Mouse (Mus musculus): ENCODE data around the gene Hhat.

GRCm38 (mm10) chr1:192750042-192750437, 21.0 kb downstream of the Hhat start:
- TF ChIP-seq CTCF (conservative IDR thresholded peaks at IDR 0.05; ENCODE audit: low read length), result no peak
- TF ChIP-seq POU5F1 (IDR thresholded peaks at IDR 0.05; ENCODE audit: borderline replicate concordance, low read length), result no peak
- TF ChIP-seq NANOG (IDR thresholded peaks at IDR 0.05; ENCODE audit: borderline replicate concordance, low read length), result no peak

All from E14TG2a.4 (cell line).